Mouse (Mus musculus): Measurements from ENCODE around the gene Ier5l. TPM values are rescaled to one million over a fixed set of nuclear protein-coding genes. Genes with fewer than 3 reads are reported as not detected.

The Ier5l gene
- total and polyA plus RNA-seq, 3 experiments: 0.06 TPM; not detected in 2

DNA sequence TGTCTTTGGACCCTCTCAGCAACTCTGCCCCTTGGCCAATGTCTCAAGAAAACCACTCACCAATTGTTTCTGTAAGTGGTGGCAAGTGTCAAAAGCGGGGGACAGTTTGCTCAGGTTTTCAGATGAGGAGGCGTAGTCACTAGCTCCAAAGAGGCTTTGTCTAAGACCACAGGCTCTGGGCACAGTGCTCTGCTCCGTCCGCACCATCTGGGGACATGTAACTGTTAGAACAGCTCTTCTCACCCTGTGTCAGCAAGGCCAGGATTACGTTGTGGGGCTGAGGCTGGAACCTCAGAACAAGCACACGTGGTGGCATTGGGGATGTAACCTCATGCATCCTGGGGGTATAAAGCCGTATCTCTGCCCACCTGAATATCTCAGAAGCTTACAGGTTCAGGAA lies 1.4 kb upstream of the Ier5l start:
- H3K79me2 ChIP-seq (ENCODE audit: control insufficient read depth, insufficient read depth, low read length, poor library complexity): no peaks in the 10 kb centered on the region
- 0 out of 4 replicates have a peak, but pooled peaks cover 2% of the 10 kb centered on the region in 2 experiments for H3K27me3 ChIP-seq (ENCODE audit: control insufficient read depth in 1 of 2, insufficient read depth in 2 of 2, low read length in 2 of 2)
- peaks cover 0 to 12% of the 10 kb centered on the region in 2 experiments; a peak in 3 of 4 replicates for H3K4me1 ChIP-seq (ENCODE audit: control insufficient read depth in 1 of 2, insufficient read depth in 2 of 2, low read length in 2 of 2)
- TF ChIP-seq UBTF (IDR thresholded peaks at IDR 0.05; ENCODE audit: borderline replicate concordance, insufficient read depth, low read depth, low read length) (no peak), ZC3H11A (IDR thresholded peaks at IDR 0.05; ENCODE audit: low read depth, low read length) (no peak), ELF1 (IDR thresholded peaks at IDR 0.05; ENCODE audit: low read depth, low read length) (no peak), SMC3 (IDR thresholded peaks at IDR 0.05; ENCODE audit: low read depth, low read length) (no peak), RCOR1 (IDR thresholded peaks at IDR 0.05; ENCODE audit: low read depth, low read length) (no peak), KAT2A (conservative IDR thresholded peaks at IDR 0.05; ENCODE audit: low read depth, low read length) (no peak), GABPA (IDR thresholded peaks at IDR 0.05; ENCODE audit: low read depth, low read length) (no peak), SIN3A (IDR thresholded peaks at IDR 0.05; ENCODE audit: low read length) (no peak), CTCF (IDR thresholded peaks at IDR 0.05 in 2 of 3, conservative IDR thresholded peaks at IDR 0.05 in 1 of 3; ENCODE audit: control insufficient read depth in 1 of 3, insufficient read depth in 1 of 3, low read depth in 2 of 3, low read length in 3 of 3, poor library complexity in 1 of 3, severe bottlenecking in 1 of 3) (no peak), MYB (IDR thresholded peaks at IDR 0.05; ENCODE audit: low read depth, low read length) (no peak), BHLHE40 (IDR thresholded peaks at IDR 0.05; ENCODE audit: borderline replicate concordance, low read depth, low read length) (no peak), POLR2AphosphoS2 (IDR thresholded peaks at IDR 0.05; ENCODE audit: low read length) (no peak), JUND (IDR thresholded peaks at IDR 0.05; ENCODE audit: low read depth, low read length) (no peak), HCFC1 (IDR thresholded peaks at IDR 0.05; ENCODE audit: low read depth, low read length) (no peak), ZMIZ1 (IDR thresholded peaks at IDR 0.05; ENCODE audit: low read depth, low read length) (no peak), ZKSCAN1 (IDR thresholded peaks at IDR 0.05; ENCODE audit: low read depth, low read length) (no peak)
- H3K4me3 ChIP-seq (ENCODE audit: control insufficient read depth in 1 of 2, insufficient read depth in 1 of 2, low read depth in 2 of 2, low read length in 2 of 2): no peak overlapping the region
- DNase-seq (ENCODE audit: low read depth, low spot score): no peak
- H3K9me3 ChIP-seq (replicated peaks; ENCODE audit: insufficient read depth, low read length): no peaks in the 10 kb centered on the region
- H3K36me3 ChIP-seq (ENCODE audit: control insufficient read depth in 1 of 2, insufficient read depth in 2 of 2, low read length in 2 of 2): peaks cover 0 to 5% of the 10 kb centered on the region in 2 experiments; a peak in 2 of 4 replicates
- H3K27ac ChIP-seq (ENCODE audit: control insufficient read depth, low read depth, low read length): no peak overlapping the region
- no peak overlapping the region for H3K9ac ChIP-seq (ENCODE audit: control insufficient read depth, low read depth, low read length, poor library complexity, severe bottlenecking)

GRCm38 (mm10) chr2:30474776-30475175 lies 757 bp upstream of the Ier5l start:
- Histone ChIP-seq H3K4me3 (ENCODE audit: control insufficient read depth in 1 of 2, insufficient read depth in 1 of 2, low read depth in 2 of 2, low read length in 2 of 2) (no peak overlapping the region), H3K36me3 (ENCODE audit: control insufficient read depth in 1 of 2, insufficient read depth in 2 of 2, low read length in 2 of 2) (peaks cover 0 to 5% of the 10 kb centered on the region in 2 experiments; a peak in 2 of 4 replicates), H3K9me3 (replicated peaks; ENCODE audit: insufficient read depth, low read length) (no peaks in the 10 kb centered on the region), H3K27ac (ENCODE audit: control insufficient read depth, low read depth, low read length) (no peak overlapping the region), H3K79me2 (ENCODE audit: control insufficient read depth, insufficient read depth, low read length, poor library complexity) (no peaks in the 10 kb centered on the region), H3K27me3 (ENCODE audit: control insufficient read depth in 1 of 2, insufficient read depth in 2 of 2, low read length in 2 of 2) (0 out of 4 replicates have a peak, but pooled peaks cover 0 to 2% of the 10 kb centered on the region in 2 experiments), H3K9ac (ENCODE audit: control insufficient read depth, low read depth, low read length, poor library complexity, severe bottlenecking) (no peak overlapping the region), H3K4me1 (ENCODE audit: control insufficient read depth in 1 of 2, insufficient read depth in 2 of 2, low read length in 2 of 2) (peaks cover 0 to 12% of the 10 kb centered on the region in 2 experiments; a peak in 3 of 4 replicates)
- DNase-seq (ENCODE audit: low read depth, low spot score): no peak
- TF ChIP-seq EP300 (IDR thresholded peaks at IDR 0.05; ENCODE audit: low read depth in 1 of 2, low read length in 2 of 2) (no peak), MEF2A (IDR thresholded peaks at IDR 0.05; ENCODE audit: extremely low read depth, insufficient replicate concordance, low read depth, low read length, poor library complexity, severe bottlenecking) (no peak), MYB (IDR thresholded peaks at IDR 0.05; ENCODE audit: low read depth, low read length) (no peak), CTCF (IDR thresholded peaks at IDR 0.05 in 2 of 3, conservative IDR thresholded peaks at IDR 0.05 in 1 of 3; ENCODE audit: control insufficient read depth in 1 of 3, insufficient read depth in 1 of 3, low read depth in 2 of 3, low read length in 3 of 3, poor library complexity in 1 of 3, severe bottlenecking in 1 of 3) (no peak), USF2 (IDR thresholded peaks at IDR 0.05; ENCODE audit: borderline replicate concordance in 1 of 2, insufficient read depth in 1 of 2, low read depth in 1 of 2, low read length in 2 of 2) (no peak), TAL1 (IDR thresholded peaks at IDR 0.05; ENCODE audit: low read length) (no peak), MAZ (IDR thresholded peaks at IDR 0.05; ENCODE audit: low read depth, low read length) (no peak), ZNF384 (IDR thresholded peaks at IDR 0.05; ENCODE audit: low read depth, low read length) (no peak), MAFK (IDR thresholded peaks at IDR 0.05; ENCODE audit: borderline replicate concordance, low read depth, low read length) (no peak), BHLHE40 (IDR thresholded peaks at IDR 0.05; ENCODE audit: borderline replicate concordance, low read depth, low read length) (no peak)
